Mouse (Mus musculus) layer of hippocampus, adult 2 months (tissue): ENCODE data around the gene Nop10. TPM values are rescaled to one million over a fixed set of nuclear protein-coding genes. Genes with fewer than 3 reads are reported as not detected.
A peak's percentile ranks its signal among the peaks of the same experiment; 100 is the strongest.

ENCODE experiments used
- DNase-seq, 2 experiments: peaks; one replicate each; pipeline ENCODE4 v3.0.0; 2022; ENCODE audit warnings: low spot score in 2 of 2
- H3K27ac ChIP-seq: fragments of 200-600 bp; 2 replicates; pipeline ENCODE4 v1.8.1; 2022
- H3K4me3 ChIP-seq: fragments of 200-600 bp; 2 replicates; pipeline ENCODE4 v1.8.1; 2022; ENCODE audit warnings: mild to moderate bottlenecking
- CTCF ChIP-seq: fragments of 200-600 bp; conservative IDR thresholded peaks from 2 replicates; pipeline ENCODE4 v1.8.1; 2022; ENCODE audit warnings: antibody characterized with exemption, mild to moderate bottlenecking, moderate library complexity
- long read RNA-seq, 2 experiments: library from polyadenylated mRNA; stranded (forward); transcript quantifications; one replicate each; pipeline ENCODE4 v2.0.0; 2021; ENCODE audit warnings: borderline mapping rate in 2 of 2
- total RNA-seq, 2 experiments: library from RNA; stranded (reverse); gene quantifications; 2 replicates each; pipeline ENCODE4 v1.2.3; 2021

Nop10 gene
- 10 to 100 TPM; 51.6 to 52.0 TPM for total RNA-seq
- long read RNA-seq, experiment 1, transcript Nop10-201 (2 exons, 1,109 nt) = major isoform, 97 of 99 reads
- long read RNA-seq, experiment 1, partial matches to known transcripts = 0 of 99 reads
- long read RNA-seq, experiment 1, other reads (novel, unspliced or antisense) = 2 of 99 reads
- long read RNA-seq, experiment 2, transcript Nop10-201 (2 exons, 1,109 nt) = major isoform, 143 of 145 reads
- long read RNA-seq, experiment 2, partial matches to known transcripts = 0 of 145 reads
- long read RNA-seq, experiment 2, other reads (novel, unspliced or antisense) = 2 of 145 reads

DNA sequence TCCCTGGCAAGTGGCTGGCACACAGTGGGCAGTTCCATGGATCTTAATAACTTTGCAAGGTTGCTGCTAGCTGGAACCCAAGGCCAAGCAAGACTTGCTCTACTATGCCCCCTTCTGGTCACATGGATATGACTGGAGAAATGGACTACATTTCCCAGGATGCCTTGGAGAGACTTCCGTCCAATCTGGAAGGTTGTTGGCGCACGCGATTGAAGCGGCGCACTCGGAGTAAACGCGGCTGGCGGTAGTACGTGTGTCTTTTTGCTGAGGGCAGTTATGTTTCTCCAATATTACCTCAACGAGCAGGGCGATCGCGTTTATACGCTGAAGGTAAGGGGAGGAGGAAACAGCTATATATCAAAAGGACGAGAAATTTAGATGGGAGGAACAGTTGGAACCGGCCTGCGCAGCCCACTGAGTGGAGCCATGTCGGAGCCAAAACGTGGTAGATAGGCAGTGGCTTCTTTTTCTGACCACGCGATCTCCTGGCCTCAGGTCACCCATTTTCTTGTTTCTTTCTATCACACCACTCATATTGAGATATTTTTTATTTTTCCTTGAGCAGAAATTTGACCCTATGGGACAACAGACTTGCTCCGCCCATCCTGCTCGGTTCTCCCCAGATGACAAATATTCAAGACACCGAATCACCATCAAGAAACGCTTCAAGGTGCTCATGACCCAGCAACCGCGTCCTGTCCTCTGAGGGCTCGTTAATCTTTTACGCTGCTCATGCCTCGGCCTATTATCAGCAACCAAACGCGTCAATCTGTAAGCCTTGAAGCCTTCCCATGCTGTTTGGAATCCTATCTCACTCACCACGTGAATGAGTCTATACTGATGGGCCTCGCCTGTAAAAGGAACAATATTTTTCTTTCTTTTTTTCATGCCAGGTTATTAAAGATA, at the start of gene Nop10:
TSS of gene Nop10 (plus strand) at position 179 of the 906 bp plus-strand sequence.
- Histone ChIP-seq H3K4me3 (peak within 1 kb of the TSS; percentile 83), H3K27ac (peak within 1 kb of the TSS; percentile 79)
- peak; percentile 90 to 91 for DNase-seq
- peak; percentile 93 for TF ChIP-seq CTCF

DNA sequence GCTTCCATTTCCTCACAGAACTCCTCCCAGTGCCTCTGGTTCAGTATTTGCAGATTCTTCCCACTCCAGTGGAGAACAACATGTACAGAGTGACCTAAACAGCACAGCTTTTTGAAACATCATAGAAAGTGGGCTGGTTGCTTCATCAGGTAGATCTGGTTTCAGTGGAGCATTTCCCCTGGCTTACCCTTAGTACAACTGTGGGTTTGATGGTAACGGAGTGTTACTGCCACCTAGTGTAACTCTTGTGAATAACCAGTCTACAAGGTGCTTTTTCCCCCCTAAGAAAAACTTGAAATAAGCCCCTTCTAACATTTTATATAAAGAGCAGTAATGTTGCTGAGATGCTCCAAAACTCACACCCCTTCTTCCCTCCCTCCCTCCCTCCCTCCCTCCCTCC, 45.7 kb upstream of the Nop10 start:
- DNase-seq = peak; percentile 35 to 42
- no peak overlapping the region for H3K4me3 ChIP-seq
- TF ChIP-seq CTCF = peak; percentile 85
- no peak overlapping the region for H3K27ac ChIP-seq

DNA sequence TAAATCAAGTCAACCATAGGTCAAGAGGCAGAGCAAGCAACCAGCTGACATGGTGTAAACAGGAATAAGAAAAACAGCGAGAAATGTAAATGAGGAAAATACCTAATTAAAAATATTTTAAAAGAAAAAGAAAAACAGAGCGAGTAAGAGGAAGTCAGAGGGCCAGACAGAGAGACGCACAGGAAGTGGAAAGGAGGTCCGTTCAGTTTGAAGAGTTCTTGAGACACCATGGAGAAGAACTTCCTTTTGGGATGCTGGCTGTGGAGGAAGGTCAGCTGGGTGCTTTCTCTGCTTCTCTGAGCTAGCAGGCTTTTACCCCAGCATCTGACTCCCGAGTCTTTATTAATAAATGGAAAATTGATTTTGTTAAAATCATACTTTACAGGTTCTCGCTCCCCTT, 44.1 kb upstream of the Nop10 start:
- TF ChIP-seq CTCF = no peak
- DNase-seq = no peak

DNA sequence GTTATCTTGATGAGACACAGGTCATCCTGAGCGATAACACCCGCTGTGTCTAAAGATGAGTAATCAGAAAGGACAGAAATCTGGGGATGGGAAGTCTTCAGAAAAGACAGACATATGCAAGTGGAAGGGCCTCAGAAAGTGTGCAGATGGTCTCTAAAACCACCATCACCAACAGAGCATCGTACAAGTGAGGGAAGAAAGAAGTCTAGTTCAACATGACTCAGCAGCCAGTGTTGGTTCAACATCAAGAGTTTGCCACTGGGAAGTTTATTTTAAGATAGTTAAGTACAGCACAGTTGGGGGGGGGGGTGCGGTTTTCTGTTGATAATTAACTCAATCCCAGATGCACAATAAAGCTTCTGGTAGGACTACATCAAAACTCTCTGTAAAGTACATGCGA, 40.8 kb upstream of the Nop10 start:
- DNase-seq = no peak
- TF ChIP-seq CTCF = no peak
- H3K4me3 ChIP-seq = no peak overlapping the region
- no peak overlapping the region for H3K27ac ChIP-seq

More for the DNA sequence above, 44.1 kb upstream of the Nop10 start:
- no peak overlapping the region for H3K27ac ChIP-seq
- H3K4me3 ChIP-seq = no peak overlapping the region

DNA sequence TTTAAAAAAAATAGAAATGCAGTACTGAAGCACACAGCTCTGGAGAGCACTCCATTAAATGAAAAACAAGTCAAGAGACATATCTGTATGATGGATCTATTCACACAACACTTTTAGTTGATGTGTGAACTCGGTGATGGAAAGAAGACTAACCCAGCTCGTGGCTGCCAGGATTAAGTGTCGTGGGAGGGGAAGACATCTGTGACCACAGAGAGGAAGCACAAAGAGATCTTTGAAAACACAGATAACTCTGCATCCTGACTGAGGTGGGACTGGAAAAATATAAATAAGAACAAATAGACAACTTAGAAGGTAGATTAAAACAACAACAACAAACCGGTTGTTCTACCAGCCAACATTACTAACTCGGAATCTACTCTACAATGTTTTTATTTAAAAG, 39.1 kb upstream of the Nop10 start:
- no peak for TF ChIP-seq CTCF
- no peak overlapping the region for H3K4me3 ChIP-seq
- DNase-seq = no peak
- H3K27ac ChIP-seq = peak overlapping the region; percentile 46; the same call in 1 of the 2 replicates

DNA sequence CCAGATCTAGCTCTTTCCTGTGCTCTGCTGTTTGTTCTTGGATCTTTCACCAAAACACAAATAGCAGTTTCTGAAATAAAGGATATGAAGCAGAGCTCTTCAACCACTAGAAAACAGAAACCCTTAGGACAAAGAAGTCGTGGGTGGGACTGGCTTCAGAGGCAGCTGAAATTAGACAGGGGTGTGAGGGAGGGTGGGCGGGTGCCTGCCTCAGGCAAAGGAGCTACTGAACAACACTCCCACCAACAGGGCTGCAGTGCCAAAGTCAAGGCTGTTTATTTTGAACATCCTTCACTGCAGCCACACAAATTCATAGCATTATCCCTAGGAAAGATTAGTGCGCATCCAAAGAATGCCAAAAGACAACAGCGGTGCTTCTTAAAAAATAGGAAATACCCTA, 37.4 kb upstream of the Nop10 start:
- no peak overlapping the region for H3K4me3 ChIP-seq
- peak overlapping the region; percentile 76 for H3K27ac ChIP-seq
- TF ChIP-seq CTCF = no peak
- DNase-seq = no peak

DNA sequence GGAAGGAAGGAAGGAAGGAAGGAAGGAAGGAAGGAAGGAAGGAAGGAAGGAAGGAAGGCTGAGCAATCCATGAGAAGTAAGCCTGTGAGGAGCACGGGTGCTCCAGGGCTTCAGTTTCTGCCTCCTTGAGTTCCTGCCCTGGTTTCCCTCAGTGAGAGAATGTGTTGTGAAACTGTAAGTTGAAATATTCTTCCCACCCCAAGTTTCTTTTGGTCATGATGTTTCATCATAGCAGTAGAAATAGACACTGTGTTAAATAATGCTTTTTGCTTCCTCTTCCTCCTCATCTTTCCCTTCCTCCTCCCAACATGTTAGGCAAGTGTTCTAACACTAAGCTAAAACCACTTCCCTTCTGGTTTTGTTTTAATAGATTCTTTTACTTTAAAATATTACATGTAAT, 29.1 kb upstream of the Nop10 start:
- no peak overlapping the region for H3K27ac ChIP-seq
- no peak for DNase-seq
- TF ChIP-seq CTCF = no peak
- no peak overlapping the region for H3K4me3 ChIP-seq

DNA sequence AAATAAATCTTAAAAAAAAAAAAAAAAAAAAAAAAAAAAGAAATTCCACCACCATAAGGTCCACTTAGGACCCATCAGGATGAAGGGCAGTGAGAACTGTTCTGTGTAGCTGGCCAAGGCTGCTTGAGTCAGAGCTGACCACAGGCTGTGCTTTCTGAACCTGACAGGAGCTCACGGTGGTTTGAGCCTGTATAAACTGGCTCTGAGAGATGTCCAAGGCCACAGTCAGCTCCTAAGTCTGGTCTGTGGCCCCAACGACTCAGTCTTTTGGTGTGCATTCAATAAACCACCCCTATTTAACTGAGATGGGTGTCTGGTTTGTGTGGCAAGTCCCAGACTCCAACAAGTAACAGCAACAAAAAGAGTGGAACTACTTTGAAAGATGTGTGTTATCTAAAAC, 25.1 kb upstream of the Nop10 start:
- TF ChIP-seq CTCF = no peak
- no peak for DNase-seq
- no peak overlapping the region for H3K4me3 ChIP-seq

DNA sequence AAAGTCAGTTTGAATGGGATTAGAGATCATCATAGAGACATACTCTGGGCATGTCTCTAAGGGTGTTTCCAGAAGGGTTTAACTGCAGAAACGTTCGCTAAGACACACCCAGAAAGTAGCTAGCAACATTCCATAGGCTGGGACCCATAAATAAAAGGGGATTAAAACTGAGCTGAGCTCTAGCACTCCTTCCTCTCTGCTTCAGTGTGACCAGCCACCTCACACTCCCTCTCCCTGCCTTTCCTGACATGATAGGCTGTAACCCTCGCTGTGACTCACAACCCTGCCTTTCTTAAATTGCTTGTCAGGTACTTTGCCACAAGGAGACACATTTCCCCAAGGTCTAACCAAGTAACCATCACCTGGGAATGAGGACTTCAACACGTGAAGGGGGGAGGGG, 23.7 kb upstream of the Nop10 start:
- DNase-seq = no peak
- H3K4me3 ChIP-seq = no peak overlapping the region
- H3K27ac ChIP-seq = no peak overlapping the region
- no peak for TF ChIP-seq CTCF

More for the DNA sequence above, 25.1 kb upstream of the Nop10 start:
- H3K27ac ChIP-seq = no peak overlapping the region

DNA sequence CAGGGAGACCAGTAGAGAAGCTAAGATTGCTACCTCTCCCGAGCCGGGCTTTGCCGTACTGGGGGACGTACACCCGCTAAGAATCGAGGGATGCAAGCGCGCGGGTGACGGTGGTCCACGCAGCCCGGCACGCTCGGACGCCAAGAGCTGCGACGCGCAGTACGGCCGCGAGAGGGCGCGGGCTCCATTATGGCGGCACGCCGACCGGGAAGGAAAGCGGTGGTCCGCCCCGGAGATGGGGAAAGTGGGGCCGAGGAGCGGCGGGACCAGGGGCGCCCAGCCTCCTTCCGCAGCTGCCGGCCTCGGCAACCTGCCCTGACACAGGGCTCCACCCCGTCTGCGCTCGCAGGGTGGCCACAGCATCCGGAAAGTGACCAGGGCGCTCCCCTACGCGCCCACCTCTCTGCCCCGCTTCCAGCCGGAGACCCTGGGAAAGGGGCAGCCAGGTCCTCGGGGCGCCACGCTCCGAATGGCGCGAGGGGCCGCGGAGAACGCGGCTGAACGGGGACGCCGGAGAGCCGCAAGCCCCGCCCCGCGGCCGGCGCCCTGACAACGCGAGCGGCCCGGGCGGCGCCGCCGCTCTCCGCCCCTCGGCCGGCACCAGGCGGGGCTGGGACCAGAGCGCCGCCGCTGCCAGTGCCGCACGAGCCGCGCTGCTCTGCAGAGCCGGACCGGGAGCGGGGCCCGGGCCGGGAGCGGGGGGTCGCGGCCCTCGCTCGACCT, 22.4 kb upstream of the Nop10 start, which contains the start of gene Lpcat4:
TSS of gene Lpcat4 (plus strand) at position 257 of the 723 bp plus-strand sequence.
- peak within 1 kb of the TSS; percentile 99 for H3K27ac ChIP-seq
- TF ChIP-seq CTCF = peak; percentile 99
- peak within 1 kb of the TSS; percentile 91 for H3K4me3 ChIP-seq
- DNase-seq = peak; percentile 85 to 92

DNA sequence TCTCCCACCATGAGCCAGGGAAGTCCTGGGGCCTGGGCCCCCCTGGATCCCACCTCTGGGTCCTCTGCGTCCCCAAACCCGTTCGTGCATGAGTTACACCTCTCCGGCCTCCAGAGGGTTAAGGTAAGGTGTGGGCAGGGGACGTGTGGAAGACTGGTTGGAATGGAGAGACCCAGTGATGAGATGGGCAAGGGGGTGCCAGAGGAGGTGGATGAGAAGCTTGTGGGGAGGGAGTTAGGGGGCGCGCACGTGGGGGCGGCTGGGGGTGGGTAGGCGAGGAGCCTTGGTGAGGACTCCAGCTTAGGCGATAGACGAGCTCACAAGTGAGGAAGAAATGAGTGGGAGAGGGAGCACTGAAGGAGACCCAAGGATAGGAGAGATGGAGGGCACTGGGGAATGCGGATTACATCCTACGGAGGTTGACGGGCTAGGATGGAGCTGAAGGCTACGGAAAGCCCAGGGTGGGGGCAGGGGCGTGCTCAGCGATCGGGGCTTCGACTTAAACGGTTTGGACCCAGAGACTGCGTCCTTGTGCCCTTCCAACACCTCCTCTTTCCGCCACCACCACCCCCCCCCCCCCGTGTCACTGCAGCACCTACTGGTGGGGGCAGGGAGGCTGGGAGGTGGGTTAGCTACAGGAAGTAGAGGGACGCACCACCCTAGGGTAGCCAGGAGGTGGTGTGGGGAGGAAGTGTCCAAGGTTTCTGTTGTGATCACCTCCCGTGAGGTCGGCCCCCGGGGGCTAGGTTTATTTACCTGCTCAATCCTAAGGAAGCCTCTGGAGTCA, 21.6 kb upstream of the Nop10 start:
- peak overlapping the region; percentile 99 for H3K27ac ChIP-seq
- DNase-seq = peak in 1 of 2 experiments; percentile 39
- TF ChIP-seq CTCF = peak; percentile 45
- H3K4me3 ChIP-seq = peak overlapping the region; percentile 91

DNA sequence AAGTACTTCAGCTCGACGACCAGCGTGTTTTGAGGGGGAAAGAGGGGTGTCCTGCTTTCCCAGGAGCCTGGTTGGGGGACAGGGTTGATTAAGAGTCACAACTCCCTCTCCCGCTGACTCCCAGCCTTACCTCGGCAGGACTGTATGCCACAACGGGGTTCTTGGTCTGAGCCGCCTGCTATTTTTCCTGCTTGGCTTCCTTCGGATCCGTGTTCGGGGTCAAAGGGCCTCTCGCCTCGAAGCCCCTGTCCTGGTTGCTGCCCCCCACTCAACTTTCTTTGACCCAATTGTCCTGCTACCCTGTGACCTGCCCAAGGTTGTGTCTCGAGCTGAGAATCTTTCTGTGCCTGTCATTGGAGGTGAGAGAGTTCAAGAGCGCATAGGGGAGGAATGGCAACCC, 19.9 kb upstream of the Nop10 start:
- DNase-seq = no peak
- H3K27ac ChIP-seq = no peak overlapping the region
- H3K4me3 ChIP-seq = no peak overlapping the region
- TF ChIP-seq CTCF = no peak
